In the genomic region with DNA sequence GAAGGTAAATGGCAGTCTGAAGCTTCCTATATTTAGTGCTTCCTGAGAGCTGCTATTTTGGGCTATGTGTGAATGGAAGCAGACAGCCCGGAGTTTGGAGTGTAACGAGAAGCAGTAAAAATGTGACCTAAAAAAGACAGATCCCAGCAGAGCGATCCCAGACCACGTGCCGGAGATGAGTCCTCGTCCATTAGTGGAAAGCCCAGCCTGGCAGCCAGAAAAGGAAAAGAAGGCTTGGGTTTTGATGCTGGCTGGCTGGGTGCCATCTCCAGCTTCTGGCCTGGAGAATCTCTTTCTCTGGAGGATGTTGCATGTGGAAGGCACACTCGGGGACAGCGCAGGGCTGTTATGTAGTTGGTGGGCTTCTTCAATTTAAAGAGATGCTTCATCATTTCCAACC, we compare ENCODE assay signal across 7 mouse cellular contexts. TPM values are rescaled to one million over a fixed set of nuclear protein-coding genes. Genes with fewer than 3 reads are reported as not detected.
DNase-seq lines count a peak whose midpoint lies in the region.

No protein-coding gene starts in this region.

- peak; percentile 5 for DNase-seq in ovary, postnatal 10 days (ENCODE audit: low spot score)
- no peak for DNase-seq in ovary, postnatal 36 days (ENCODE audit: low spot score)
- peak; percentile 75 to 79 for DNase-seq in frontal cortex, postnatal 10 days (ENCODE audit: low spot score in 2 of 2)
- peak; percentile 68 for DNase-seq in heart, postnatal 4 days
- DNase-seq in lung, postnatal 10 days, result peak; percentile 74
- no peak for DNase-seq in embryo, embryonic 11 days
- DNase-seq in spleen, postnatal 36 days (ENCODE audit: low spot score in 2 of 2), result no peak

RNA-seq across cellular contexts. Expression of a gene that starts 29.4 kb away (rescaled TPM):
- 1 to 10 TPM; 2.6 to 2.7 TPM for total RNA-seq in heart, postnatal 4 days (2021)

Comparison
In these comparisons a context has a peak if more than half of its experiments do, and no peak if none do; other contexts are left out.
1. DNase-seq: peak in ovary, postnatal 10 days (single experiment), frontal cortex, postnatal 10 days (2 of 2), heart, postnatal 4 days (single experiment) and lung, postnatal 10 days (single experiment); none in ovary, postnatal 36 days (single experiment), embryo, embryonic 11 days (single experiment) and spleen, postnatal 36 days (0 of 2).